Mouse (Mus musculus): ENCODE data around the gene Dot1l.

Dot1l gene

DNA sequence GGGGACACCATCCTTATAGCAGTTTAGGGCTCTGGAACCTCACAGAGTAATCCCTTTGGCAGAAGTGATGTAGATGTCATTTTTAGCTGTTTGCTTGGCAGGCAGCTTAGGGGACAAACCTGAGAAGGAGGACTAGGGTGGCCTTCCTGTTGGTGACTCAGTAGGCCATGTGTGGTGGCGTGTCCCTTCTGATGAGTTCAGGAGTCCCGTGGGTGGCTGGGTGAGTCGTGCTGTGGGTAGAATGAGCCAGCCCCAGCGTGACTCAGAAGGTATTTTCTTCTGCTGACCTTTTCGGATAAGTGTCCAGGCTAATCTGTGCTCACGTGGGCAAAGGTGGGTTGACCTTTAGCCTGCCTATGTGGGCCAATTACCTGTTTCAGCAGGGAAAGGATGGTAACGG lies 3.6 kb downstream of the Dot1l start:
- no peak for DNase-seq

DNA sequence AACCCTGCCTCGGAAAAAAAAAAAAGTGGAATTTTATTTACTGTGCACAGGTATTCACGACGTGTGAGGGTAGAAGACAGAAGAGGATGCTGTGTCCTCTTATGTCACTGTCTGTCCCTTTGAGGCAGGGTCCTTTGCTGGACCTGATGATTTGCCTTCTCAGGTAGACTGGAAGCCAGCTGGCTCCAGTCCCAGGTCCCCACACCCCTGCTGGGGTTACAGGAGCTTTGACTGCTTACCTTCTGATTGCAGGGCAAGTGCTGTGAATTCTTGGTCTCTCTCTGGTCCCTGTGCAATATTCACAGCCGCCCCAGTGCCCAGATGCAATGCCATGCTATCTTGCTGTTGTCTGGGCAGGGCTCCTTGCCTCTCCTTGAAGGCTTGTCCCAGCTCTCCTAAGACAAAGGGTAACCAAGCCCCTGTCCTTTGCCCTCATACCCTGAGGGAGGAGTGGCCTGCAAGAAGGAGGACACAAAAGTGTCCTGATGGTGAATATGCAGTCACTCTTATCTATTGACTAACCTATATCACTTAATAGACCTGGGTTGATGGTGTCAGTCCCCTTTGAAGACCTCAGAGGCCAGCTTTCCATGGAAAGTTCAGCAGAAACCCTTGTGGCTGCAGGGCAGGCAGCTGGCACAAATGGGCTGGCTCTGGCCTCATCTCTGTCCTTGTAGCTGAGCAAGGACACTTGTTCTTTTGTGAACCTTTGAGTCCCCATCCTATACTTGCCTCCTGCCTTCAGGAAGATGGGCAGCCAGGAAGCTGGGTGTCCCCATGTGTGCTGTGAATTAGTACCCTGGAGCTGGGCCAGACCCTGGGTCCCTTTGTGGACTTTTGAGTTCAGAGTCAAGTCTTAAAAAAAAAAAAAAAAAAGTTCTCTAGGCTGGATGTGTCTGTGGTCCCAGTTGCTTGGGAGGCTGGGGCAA lies 5.9 kb downstream of the Dot1l start:
- DNase-seq, result no peak

DNA sequence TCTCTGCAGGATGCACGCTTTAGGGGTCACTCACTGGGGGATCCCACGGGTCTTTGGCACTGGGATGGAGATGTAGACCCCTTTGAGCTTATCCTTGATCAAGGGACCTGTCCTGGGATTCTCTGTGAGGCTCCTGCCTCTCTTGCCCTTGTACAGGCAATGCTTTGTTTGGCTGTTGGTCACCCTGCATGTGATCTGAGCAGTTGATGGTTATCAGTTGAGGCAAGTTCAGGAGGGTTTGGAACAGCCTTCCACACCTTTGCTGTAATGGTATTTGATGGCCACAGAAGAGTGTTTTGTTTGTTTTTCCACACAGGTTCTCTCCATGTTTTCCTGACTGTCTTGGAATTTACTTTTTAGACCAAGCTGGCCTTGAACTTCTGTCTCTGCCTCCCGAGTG lies 6.8 kb downstream of the Dot1l start:
- DNase-seq, result no peak

DNA sequence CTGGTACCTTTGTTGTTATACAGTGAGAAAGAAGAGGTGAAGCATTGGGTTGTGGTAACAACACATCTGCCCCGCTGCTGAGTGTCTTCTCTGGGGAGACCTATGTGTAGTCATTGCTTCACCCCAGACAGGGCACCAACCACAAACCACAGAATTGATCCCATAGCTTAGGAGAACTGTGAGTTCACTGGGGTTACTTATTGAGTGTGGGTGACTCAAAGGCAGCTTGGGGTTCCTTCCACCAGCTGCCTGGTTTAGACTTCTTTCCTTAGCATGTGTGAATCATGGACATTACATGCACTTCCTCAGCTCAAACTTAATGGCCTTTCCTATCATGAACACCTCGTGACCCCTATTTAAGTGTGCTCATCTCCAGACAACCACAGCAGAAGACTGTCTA lies 8.5 kb downstream of the Dot1l start:
- no peak for DNase-seq

DNA sequence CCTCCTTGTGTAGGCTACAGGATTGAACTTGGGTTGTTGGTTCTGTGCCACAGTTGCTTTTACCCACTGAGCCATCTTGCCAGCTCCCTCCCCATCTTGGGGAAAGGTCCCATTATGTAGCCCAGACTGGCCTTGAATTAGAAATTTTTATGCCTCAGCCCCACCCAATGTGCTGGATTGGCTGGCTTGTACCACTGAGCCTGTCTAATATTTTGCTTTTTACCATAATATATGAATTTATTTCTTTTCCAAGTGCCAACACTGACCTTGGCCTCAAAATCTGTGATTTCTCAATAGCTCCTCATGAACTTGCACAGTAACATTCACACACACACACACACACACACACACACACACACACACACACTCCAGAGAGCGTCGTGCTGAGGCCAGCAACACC lies 10.7 kb downstream of the Dot1l start:
- DNase-seq, result no peak

DNA sequence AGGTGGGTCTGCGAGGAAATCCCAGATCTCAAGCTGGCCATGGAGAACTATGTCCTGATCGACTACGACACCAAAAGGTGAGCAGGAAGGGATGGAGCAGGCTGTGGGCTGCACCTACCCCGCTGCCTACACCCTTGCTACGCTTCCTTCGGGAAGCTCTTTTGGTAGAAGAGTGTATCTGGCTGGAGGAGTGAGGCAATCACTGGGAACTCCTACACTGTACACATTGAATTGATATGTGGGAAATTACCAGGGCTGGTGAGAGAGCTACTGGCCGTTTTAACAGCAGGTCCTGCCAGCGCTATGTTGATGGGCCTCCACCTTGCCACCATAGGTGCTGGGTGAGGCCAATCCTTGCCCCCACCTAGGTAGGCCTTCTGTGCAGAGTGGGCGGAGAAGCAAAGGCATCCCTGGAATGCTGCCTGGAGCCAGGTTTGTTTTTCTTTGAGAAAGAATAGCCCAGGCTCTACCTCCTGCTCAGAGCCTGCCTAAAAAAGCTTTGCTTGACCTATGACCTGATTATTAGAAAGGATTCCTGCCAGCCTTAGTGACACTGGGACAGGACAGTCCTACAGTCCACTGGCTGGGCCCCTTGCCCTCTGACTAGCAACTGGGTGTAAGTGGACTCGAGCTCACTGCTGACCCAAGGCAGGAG lies 11.3 kb downstream of the Dot1l start:
- peak; percentile 51 for DNase-seq

DNA sequence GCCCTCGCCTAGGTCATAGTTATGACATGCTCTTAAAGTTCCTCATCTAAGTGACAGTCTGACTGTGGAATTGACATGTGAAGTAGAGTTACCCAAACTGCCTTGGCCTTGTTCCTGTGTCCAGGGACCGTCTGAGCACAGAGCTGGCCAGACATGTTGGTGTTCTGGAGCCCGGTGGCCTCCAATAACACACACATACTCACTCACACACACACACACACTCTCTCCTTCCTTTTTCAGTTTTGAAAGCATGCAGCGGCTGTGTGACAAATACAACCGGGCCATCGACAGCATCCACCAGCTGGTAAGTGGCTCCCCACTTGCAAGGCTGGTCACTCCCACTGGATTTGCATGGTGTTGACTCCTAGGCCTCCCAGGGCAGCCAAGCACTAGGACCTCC lies 13.4 kb downstream of the Dot1l start:
- no peak for DNase-seq

DNA sequence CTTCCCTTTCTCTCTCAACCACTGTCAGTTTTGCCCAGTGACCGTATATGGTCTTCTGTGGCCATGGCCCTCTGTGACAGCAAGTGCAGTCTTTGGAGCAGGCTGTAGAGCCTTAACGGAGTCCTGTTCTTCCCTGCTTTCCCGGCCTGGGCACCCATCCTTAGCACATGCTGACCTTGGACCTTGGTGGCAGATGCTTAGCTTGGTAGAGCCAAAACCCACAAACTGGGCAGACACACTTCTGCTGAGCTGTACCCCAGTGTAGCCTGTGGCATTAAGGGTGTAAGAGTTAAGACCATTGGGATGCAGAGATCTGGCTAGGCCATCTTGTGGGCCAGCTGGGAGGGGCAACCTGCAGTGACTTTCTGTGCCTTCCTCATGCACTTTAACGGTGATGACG lies 18.8 kb downstream of the Dot1l start:
- no peak for DNase-seq

DNA sequence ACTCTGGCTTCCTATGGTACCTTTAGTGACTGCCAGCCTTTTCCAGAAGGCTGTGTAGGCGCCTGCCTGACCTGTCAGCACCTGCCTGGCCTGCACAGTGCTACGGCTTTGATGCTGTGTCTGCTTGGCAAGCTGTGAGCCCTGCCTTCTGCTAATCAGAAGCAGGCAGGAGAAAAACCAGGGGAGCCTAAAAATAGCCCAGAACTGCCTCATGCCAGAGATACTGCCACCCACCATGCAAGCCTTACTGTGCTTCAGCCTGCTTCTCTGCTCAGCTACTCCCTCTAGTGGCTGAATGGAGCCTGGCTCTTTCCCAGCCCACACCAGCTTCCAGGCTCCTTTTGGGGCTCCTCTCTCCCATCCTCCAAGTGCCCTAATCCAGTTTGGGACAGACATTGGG lies 19.5 kb downstream of the Dot1l start:
- peak; percentile 83 for DNase-seq

DNA sequence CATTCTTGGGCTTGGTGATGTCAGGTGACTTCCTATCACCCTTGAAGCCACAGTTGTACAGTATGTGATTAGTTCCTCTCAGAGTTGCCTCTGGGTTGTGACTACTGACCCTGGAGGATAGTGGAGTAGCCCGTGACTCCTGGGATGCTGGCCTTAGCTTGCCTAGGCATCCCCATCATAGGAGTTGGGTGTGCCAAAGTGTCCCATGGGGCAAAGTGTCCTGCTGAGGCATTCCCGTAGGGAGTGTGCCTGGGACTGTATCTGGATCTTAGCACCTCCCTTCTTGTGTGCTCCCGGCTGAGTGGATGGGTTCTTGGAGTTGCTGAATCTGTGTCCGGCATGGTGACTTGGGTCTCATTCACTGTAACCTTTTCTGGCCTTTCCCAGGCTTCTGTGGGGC lies 20.0 kb downstream of the Dot1l start:
- no peak for DNase-seq

DNA sequence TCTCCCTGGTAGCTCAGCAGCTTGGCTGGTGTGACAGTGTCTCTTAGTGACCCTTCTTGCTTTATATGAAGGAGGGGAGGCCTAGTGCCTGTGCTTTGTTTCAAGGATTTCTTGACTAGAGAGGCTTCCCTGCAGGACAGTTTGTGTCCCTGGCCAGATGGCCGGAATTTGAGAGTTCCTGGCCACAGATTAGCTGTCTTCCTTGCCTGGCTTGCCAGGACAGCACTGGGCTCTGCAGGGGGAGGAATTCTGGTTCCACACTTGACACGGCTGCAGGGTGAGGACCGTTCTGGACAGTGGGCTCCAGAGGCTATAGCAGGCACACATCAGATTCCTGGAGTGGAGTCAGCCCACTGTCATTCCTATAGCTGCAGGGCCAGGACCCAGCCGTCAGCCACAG lies 20.7 kb downstream of the Dot1l start:
- DNase-seq, result no peak

DNA sequence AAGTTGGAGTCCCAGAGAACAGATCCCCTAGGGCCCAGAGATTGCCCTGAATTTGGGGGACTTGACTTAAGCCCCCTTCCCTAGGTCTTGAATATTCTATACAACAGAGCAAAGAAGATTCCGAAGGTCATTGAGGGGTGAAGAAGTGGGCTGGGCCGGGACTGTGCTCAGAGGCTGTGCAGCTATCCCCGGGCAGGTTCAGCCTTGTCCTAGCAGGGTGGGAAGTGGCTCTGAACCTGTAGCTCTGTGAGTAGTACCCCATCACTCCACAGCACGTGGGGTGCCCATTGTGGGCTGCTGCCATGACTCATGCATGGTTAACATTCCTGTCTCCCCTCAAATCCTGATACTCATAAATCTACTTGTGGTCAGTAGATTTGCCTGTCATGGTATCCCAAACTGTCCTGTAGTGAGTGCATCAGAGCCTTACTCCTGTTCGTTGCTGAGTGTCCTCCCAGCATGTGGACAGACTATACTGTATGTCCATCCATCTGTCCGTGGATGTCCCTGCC lies 21.4 kb downstream of the Dot1l start:
- DNase-seq, result no peak

DNA sequence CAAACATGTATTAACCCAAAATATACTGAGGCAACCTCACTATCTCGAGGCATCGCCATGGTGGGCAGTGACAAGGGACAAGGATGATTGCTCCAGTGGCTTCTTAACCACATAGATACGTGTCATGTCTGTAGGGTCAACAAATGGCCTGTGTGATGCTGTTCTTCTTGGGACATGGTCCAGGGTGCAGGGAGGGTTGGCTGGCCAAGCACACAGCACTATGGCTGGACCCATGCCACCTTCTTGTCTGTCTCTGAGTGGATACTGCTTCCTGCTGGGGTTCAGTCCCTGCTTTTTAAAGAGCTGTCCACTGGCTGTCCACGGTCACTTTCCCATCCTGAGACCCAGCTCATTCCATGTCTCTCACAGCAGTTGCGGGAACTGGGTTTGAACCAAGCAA lies 22.1 kb downstream of the Dot1l start:
- no peak for DNase-seq

DNA sequence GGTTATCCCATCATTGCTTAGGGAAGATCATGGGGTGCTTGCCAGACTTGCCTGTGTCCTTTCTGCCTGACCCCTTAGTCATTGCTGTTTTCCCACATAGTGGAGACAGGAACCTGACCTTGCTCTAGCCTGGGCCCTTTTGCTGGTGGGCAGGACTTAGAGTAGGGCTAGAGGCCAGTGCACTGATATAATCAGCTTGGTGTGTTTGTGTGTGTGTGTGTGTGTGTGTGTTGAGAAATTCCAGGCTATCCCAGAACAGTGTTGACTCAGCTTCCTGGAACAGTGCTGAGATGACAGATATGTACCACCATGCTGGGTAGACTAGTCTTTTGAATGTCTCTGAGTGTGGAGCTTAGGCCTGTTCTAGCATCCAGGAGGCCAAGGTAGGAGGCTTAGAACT lies 24.6 kb downstream of the Dot1l start:
- no peak for DNase-seq

DNA sequence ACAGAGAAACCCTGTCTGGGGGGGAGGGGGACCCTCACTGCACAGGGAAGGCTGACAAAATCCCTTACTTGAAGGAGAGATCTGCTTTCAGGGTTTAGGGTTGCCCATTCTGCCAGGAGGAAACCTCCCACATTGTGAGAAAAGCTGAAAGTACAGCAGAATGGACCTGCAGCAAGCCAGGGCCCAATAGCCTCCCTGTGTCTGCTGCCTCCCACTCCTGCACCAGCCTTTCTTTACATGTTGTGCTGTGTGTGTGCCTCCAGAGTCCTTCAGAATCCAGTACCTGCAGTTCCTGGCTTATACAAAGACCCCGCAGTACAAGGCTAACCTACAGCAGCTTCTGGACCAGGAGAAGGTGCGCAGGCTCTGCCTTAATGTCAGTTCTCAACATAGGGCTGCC lies 29.3 kb downstream of the Dot1l start:
- no peak for DNase-seq

DNA sequence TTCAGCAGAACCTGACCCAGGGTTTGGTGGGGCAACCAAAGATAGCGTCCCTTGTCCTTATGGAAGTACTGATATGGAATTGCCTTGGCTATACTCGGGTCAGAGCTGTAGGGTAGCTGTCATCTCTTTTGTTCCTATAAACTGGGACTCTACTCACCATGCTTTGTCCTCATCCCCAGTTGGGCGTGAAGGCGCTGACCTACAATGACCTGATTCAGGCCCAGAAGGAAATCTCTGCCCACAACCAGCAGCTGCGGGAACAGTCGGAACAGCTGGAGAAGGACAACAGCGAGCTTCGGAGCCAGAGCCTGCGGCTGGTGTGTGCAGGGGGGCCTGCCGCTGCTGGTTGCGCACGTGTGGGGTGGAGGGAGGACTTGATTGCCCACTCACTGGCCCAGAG lies 29.9 kb downstream of the Dot1l start:
- DNase-seq, result no peak

DNA sequence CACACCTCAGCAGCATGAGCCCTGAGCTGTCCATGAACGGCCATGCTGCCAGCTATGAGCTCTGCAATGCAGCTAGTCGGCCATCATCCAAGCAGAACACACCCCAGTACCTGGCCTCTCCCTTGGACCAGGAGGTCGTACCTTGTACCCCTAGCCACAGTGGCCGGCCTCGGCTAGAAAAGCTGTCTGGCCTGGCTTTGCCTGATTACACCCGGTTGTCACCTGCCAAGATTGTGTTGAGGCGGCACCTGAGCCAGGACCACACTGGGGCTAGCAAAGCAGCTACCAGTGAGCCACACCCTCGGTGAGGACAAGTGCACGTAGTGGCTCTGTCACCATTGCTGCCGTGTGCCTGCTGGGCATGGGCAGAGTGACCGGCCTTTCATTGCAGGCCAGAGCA lies 31.0 kb downstream of the Dot1l start:
- no peak for DNase-seq

DNA sequence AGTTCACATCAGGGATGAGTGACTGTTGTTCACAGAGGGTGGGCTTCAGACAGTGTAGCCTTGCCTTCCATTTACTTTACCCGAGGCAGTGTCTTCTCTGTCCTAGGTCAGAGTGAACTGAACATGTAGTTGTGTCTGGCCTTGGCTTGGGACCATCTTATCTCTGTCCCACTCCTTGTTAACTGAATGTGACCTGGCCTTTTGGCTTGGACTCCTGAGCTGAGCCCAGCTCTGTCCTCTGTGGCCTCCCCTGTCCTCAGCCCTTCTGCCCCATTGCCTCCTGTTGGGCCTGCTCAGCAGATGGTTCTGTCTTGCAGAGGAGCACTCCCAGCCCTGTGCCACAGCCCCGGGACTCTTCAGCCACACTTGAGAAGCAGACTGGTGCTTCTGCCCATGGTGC lies 32.5 kb downstream of the Dot1l start:
- DNase-seq, result no peak

DNA sequence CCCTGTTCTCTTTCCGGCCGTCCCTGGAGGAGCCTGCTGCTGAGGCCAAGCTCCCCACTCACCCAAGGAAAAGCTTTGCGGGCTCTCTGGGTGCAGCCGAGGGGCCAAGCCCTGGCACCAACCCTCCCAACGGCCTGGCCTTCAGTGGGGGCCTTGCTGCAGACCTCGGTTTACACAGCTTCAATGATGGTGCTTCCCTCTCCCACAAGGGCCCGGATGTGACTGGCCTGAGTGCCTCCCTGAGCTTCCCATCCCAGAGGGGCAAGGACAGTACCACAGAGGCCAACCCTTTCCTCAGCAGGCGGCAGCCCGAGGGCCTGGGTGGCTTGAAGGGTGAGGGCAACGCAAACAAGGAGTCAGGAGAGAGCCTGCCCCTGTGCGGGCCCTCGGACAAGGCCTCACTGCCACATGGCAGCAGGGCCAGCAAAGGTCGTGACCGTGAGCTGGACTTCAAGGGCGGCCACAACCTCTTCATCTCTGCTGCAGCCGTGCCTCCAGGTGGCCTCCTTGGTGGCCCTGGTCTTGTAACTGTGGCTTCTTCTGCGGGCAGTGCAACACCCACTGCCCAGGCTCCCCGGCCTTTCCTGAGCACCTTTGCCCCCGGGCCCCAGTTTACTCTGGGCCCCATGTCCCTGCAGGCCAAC lies 35.9 kb downstream of the Dot1l start:
- DNase-seq, result no peak

DNA sequence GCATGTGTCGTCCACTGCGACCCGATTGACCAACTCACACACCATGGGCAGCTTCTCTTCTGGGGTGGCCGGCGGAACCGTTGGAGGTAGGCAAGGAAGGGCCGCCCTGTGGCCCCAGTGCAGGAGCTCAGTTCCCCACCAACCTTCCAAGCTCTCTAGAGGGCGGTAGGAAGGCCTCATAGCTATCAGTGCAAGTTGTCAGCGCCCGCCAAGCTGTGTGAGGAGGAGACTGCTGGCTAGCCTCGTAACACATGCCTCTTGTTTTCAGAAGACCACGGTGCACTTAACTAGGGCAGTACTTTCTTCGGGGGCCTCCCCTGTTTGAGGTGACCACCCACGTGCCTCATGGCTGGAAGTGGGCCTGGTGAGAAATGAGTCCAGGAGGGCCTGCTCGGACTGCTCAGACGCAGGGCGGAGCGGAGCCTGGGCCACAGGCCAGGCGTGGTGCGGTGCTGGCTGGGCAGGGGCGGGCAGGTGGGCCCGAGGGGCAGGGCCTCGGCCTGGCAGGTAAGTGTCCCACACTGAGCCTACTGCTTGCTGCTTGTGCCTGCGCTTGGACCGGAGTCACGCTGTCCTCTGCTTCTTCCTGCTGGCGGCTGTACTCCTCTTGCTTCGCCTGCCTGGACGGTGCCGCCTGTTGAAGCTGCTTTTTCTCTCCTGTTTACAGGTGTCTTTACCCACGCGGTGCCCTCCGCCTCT lies 36.6 kb downstream of the Dot1l start:
- no peak for DNase-seq

DNA sequence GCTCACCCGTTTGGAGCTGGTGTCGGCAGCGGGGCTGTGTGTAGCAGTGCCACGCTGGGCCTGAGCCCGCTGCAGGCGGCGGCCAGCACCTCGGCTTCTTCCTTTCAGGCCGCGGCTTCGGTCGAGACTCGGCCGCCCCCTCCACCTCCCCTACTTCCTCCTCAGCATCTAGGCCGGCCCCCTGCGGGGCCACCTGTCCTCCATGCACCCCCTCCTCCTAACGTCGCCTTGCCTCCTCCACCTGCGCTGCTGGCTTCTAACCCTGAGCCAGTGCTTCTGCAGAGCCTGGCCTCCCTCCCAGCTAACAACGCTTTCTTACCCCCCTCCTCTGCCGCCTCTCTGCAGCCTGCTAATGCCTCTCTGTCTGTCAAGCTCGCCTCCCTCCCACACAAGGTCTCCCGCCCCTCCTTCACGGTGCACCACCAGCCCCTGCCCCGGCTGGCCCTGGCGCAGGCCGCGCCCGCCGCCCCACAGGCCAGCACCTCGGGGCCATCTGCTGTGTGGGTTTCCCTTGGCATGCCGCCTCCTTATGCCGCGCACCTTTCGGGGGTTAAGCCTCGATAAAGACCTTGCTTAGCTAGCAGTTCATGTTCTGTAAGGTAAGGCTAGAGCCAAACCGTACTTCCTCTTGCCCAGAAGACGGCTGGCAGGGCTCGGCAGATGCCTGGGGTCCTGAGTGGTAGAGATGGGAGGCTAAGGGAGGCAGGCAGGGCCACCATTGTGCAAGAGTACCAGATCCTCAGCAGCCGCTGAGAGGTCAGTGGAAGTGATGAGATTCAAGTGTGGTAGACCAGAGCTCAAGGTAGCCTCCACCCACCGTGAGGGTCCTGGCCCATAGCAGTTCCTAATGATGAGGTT lies 37.4 kb downstream of the Dot1l start:
- no peak for DNase-seq
